Mouse (Mus musculus) embryonic facial prominence, embryonic 15.5 days (tissue): ENCODE results near the gene Ildr1. TPM values are rescaled to one million over a fixed set of nuclear protein-coding genes. Genes with fewer than 3 reads are reported as not detected.

Source experiments
- ATAC-seq: fragments of 200-750 bp; cut with Nextera tagmentation; 2 replicates; pipeline ENCODE4 v1.8.0; 2017; ENCODE audit warnings: low read depth, moderate TSS enrichment; ENCODE audit not compliant: insufficient number of reproducible peaks, low FRiP score, low TSS enrichment
- H3K27ac ChIP-seq: fragments of 300-500 bp; sonication (generic); replicated peaks from 2 replicates; pipeline ENCODE4 v1.5.1; 2015; ENCODE audit warnings: mild to moderate bottlenecking, inconsistent platforms
- H3K27me3 ChIP-seq: fragments of 300-500 bp; sonication (generic); 2 replicates; pipeline ENCODE4 v1.6.1; 2015; ENCODE audit warnings: inconsistent platforms
- H3K36me3 ChIP-seq: fragments of 300-500 bp; sonication (generic); 2 replicates; pipeline ENCODE4 v1.6.1; 2015; ENCODE audit warnings: mild to moderate bottlenecking, inconsistent platforms
- H3K4me1 ChIP-seq: fragments of 300-500 bp; sonication (generic); 2 replicates; pipeline ENCODE4 v1.6.1; 2015; ENCODE audit warnings: inconsistent platforms
- H3K4me2 ChIP-seq: fragments of 300-500 bp; sonication (generic); replicated peaks from 2 replicates; pipeline ENCODE4 v1.6.1; 2015; ENCODE audit warnings: mild to moderate bottlenecking, inconsistent platforms
- H3K4me3 ChIP-seq: fragments of 300-500 bp; sonication (generic); replicated peaks from 2 replicates; pipeline ENCODE4 v1.5.1; 2015; ENCODE audit warnings: mild to moderate bottlenecking, inconsistent platforms
- H3K9ac ChIP-seq: fragments of 300-500 bp; sonication (generic); 2 replicates; pipeline ENCODE4 v1.6.1; 2015; ENCODE audit warnings: inconsistent platforms
- H3K9me3 ChIP-seq: fragments of 300-500 bp; sonication (generic); replicated peaks from 2 replicates; pipeline ENCODE4 v1.6.1; 2016; ENCODE audit warnings: inconsistent platforms
- WGBS: fragments of 180-500 bp; shearing (Covaris S2); methylation state at CpG from one replicate; pipeline ENCODE4 v1.1.7; 2015; 5-methylcytosine and 5-hydroxymethylcytosine counted together
- polyA plus RNA-seq: library from polyadenylated mRNA; unstranded; fragments of >200 nt; fragmentation: Nextera tagmentation; extraction: Ambion mirVana; gene quantifications from 2 replicates; pipeline ENCODE4 v1.2.1, GENCODE M21; 2015

Gene Ildr1
- polyA plus RNA-seq, 1 experiment from 2014 or later = 7.0 TPM

DNA sequence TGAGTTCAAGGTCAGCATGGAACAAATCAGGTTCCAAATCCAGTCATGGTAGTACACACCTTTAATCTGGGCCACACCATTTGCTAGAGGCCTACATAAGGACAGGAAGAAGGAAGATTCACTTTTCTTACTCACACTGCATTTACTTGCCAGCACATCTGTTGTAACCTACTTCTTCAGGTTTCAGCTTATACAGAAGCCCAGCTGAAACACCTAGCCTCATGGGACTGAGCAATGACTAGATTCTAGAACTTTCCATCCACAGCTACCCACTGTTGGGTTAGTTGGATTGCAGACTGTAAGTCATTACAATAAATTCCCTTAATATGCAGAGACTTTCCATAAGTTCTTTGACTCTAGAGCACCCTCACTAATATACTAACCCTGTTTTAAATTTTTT is 38.8 kb downstream of the Ildr1 start:
- no peaks in the 10 kb centered on the region for H3K4me1 ChIP-seq
- no peaks in the 10 kb centered on the region for H3K27me3 ChIP-seq
- no peak for ATAC-seq
- H3K9me3 ChIP-seq = no peaks in the 10 kb centered on the region
- H3K36me3 ChIP-seq = no peaks in the 10 kb centered on the region
- no peak overlapping the region for H3K4me2 ChIP-seq
- H3K4me3 ChIP-seq = no peak overlapping the region
- H3K9ac ChIP-seq = no peak overlapping the region
- no peak overlapping the region for H3K27ac ChIP-seq

GRCm38 (mm10) chr16:36733827-36734226 is 40.0 kb downstream of the Ildr1 start:
- ATAC-seq = no peak
- H3K9me3 ChIP-seq = no peaks in the 10 kb centered on the region
- H3K4me1 ChIP-seq = no peaks in the 10 kb centered on the region
- WGBS = 26% methylated on average over 1 of the region's 1 CpGs
- no peaks in the 10 kb centered on the region for H3K27me3 ChIP-seq
- H3K4me2 ChIP-seq = no peak overlapping the region
- H3K36me3 ChIP-seq = no peaks in the 10 kb centered on the region
- H3K4me3 ChIP-seq = no peak overlapping the region
- H3K27ac ChIP-seq = no peak overlapping the region
- no peak overlapping the region for H3K9ac ChIP-seq

GRCm38 (mm10) chr16:36735421-36735820 is 41.6 kb downstream of the Ildr1 start:
- Histone ChIP-seq H3K4me3 (no peak overlapping the region), H3K4me2 (no peak overlapping the region), H3K27ac (no peak overlapping the region), H3K4me1 (no peaks in the 10 kb centered on the region), H3K9me3 (no peaks in the 10 kb centered on the region), H3K36me3 (no peaks in the 10 kb centered on the region), H3K9ac (no peak overlapping the region), H3K27me3 (no peaks in the 10 kb centered on the region)
- WGBS = 84% methylated on average over 3 of the region's 3 CpGs
- ATAC-seq = no peak

DNA sequence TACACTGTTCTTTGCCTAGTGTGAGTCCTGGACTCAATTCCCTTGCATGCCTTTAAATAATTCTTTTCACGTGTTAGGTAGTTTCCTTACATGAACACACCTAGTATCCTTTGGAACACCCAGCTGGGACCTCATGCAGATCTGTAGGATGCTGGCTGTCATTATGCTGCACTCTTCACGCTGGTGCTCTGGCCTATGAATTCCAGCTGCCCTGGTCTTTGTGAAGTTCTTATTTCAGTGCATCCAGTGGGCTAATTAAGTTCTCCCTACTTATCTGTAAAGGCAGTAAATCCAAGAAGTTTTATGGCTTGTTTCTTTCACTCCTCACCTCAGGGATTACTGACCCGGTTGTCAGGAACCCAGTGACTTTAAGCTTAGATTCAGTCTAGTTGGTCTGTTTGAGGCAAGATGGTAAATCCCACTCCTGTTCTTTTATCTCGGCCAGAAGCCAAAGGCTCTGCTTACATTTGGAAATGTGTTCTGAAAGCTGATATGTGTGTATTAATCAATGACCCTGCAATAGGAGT is 45.7 kb downstream of the Ildr1 start:
- H3K27ac ChIP-seq = no peak overlapping the region
- H3K4me1 ChIP-seq = no peaks in the 10 kb centered on the region
- no peaks in the 10 kb centered on the region for H3K9me3 ChIP-seq
- H3K9ac ChIP-seq = no peak overlapping the region
- 33% methylated on average over 4 of the region's 4 CpGs for WGBS
- no peak overlapping the region for H3K4me3 ChIP-seq
- no peaks in the 10 kb centered on the region for H3K36me3 ChIP-seq
- no peak overlapping the region for H3K4me2 ChIP-seq
- no peaks in the 10 kb centered on the region for H3K27me3 ChIP-seq
- no peak for ATAC-seq

DNA sequence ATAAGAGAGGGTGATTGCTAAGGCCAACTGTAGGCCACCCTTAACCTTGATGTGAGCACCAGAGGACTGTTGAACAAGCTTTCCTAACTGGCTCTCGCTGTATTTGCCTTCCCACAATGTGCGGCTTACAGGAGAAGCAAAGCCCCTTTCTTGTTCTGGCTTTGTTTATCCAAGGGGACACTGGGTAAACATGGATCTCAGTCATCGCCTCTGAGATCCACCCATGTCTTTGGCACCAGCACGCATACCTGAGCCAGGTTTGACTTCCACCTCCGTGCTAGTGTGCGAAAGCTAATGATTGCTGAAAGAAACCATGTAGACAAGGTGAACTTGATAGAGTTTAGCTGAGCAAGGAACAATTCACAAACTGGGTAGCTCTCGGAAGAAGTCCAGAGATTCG is 49.8 kb downstream of the Ildr1 start:
- no peaks in the 10 kb centered on the region for H3K4me1 ChIP-seq
- H3K9ac ChIP-seq = no peak overlapping the region
- no peaks in the 10 kb centered on the region for H3K9me3 ChIP-seq
- no peaks in the 10 kb centered on the region for H3K27me3 ChIP-seq
- no peak overlapping the region for H3K27ac ChIP-seq
- no peak overlapping the region for H3K4me2 ChIP-seq
- 88% methylated on average over 8 of the region's 8 CpGs for WGBS
- no peak for ATAC-seq
- no peaks in the 10 kb centered on the region for H3K36me3 ChIP-seq
- H3K4me3 ChIP-seq = no peak overlapping the region

- H3K4me3 ChIP-seq = no peak overlapping the region
- 71% methylated on average over 4 of the region's 4 CpGs for WGBS
- no peak for ATAC-seq
- H3K27ac ChIP-seq = no peak overlapping the region
- H3K4me2 ChIP-seq = no peak overlapping the region
- H3K9me3 ChIP-seq = no peaks in the 10 kb centered on the region
- no peaks in the 10 kb centered on the region for H3K36me3 ChIP-seq
- H3K27me3 ChIP-seq = no peaks in the 10 kb centered on the region
- H3K4me1 ChIP-seq = no peaks in the 10 kb centered on the region
- H3K9ac ChIP-seq = no peak overlapping the region
Measured at GRCm38 (mm10) chr16:36747068-36747467, 53.3 kb downstream of the Ildr1 start.

GRCm38 (mm10) chr16:36747767-36748166 is 54.0 kb downstream of the Ildr1 start:
- no peak overlapping the region for H3K9ac ChIP-seq
- H3K9me3 ChIP-seq = no peaks in the 10 kb centered on the region
- H3K27me3 ChIP-seq = no peaks in the 10 kb centered on the region
- H3K4me2 ChIP-seq = no peak overlapping the region
- no peaks in the 10 kb centered on the region for H3K4me1 ChIP-seq
- WGBS = 74% methylated on average over 2 of the region's 2 CpGs
- no peak for ATAC-seq
- H3K27ac ChIP-seq = no peak overlapping the region
- no peak overlapping the region for H3K4me3 ChIP-seq
- no peaks in the 10 kb centered on the region for H3K36me3 ChIP-seq

DNA sequence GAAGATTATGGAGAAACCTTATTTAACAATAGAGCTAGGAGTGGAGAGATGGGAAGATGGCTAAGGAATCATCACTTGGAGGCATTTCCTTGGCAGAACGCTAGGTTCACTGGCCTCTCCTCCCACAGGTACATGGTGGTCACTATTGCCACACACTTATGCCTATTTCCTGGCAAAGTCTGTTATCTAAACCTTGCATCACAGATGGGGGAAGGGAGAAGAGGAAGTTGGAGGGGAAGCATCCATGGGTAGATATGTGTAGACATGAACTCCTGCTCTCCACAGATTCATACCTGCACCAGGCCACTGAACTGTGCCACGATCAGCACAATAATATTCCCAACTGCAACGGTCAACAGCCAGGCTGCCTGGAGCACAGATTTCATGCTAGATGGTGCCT is 58.2 kb downstream of the Ildr1 start:
- no peak overlapping the region for H3K4me3 ChIP-seq
- no peaks in the 10 kb centered on the region for H3K27me3 ChIP-seq
- H3K9me3 ChIP-seq = no peaks in the 10 kb centered on the region
- no peaks in the 10 kb centered on the region for H3K4me1 ChIP-seq
- ATAC-seq = no peak
- no peak overlapping the region for H3K4me2 ChIP-seq
- H3K9ac ChIP-seq = no peak overlapping the region
- no peak overlapping the region for H3K27ac ChIP-seq
- 90% methylated on average over 3 of the region's 3 CpGs for WGBS
- H3K36me3 ChIP-seq = no peaks in the 10 kb centered on the region

- no peaks in the 10 kb centered on the region for H3K4me1 ChIP-seq
- no peak for ATAC-seq
- H3K4me3 ChIP-seq = no peak overlapping the region
- 84% methylated on average over 9 of the region's 13 CpGs for WGBS
- H3K27me3 ChIP-seq = no peaks in the 10 kb centered on the region
- no peak overlapping the region for H3K9ac ChIP-seq
- no peaks in the 10 kb centered on the region for H3K36me3 ChIP-seq
- H3K4me2 ChIP-seq = no peak overlapping the region
- H3K27ac ChIP-seq = no peak overlapping the region
- H3K9me3 ChIP-seq = no peaks in the 10 kb centered on the region
Measured at GRCm38 (mm10) chr16:36770191-36770771, 76.5 kb downstream of the Ildr1 start.

DNA sequence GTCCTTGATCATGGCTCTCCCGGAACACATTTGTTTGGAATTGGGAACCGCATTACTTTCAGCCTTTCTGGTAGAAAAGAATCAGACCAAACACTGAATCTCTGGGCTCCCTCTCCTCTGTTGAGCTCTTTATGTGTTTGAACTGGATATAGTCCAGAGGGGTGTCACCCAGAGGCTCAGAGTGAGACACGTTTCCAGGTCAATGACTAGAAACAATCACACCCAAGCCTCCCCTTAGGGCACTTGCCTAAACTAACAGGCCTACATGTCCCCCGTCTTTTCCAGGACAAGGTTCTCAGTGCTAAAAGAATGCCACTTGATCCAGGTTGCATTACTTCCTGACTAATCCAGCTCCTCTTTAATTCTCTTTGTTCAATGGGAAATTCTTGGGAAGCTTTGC is 77.1 kb downstream of the Ildr1 start:
- Histone ChIP-seq H3K36me3 (no peaks in the 10 kb centered on the region), H3K4me1 (no peaks in the 10 kb centered on the region), H3K9ac (no peak overlapping the region), H3K27me3 (no peaks in the 10 kb centered on the region), H3K4me2 (no peak overlapping the region), H3K27ac (no peak overlapping the region), H3K4me3 (no peak overlapping the region), H3K9me3 (no peaks in the 10 kb centered on the region)
- no peak for ATAC-seq
- WGBS = 52% methylated on average over 4 of the region's 4 CpGs

- 70% methylated on average over 2 of the region's 2 CpGs for WGBS
- H3K36me3 ChIP-seq = no peaks in the 10 kb centered on the region
- no peaks in the 10 kb centered on the region for H3K9me3 ChIP-seq
- H3K27ac ChIP-seq = no peak overlapping the region
- H3K27me3 ChIP-seq = no peaks in the 10 kb centered on the region
- H3K4me1 ChIP-seq = no peaks in the 10 kb centered on the region
- H3K4me2 ChIP-seq = no peak overlapping the region
- no peak overlapping the region for H3K4me3 ChIP-seq
- H3K9ac ChIP-seq = no peak overlapping the region
- no peak for ATAC-seq
Measured at GRCm38 (mm10) chr16:36771244-36771643, 77.5 kb downstream of the Ildr1 start.

- no peak overlapping the region for H3K27ac ChIP-seq
- no peaks in the 10 kb centered on the region for H3K9me3 ChIP-seq
- H3K4me1 ChIP-seq = no peaks in the 10 kb centered on the region
- H3K4me2 ChIP-seq = no peak overlapping the region
- H3K27me3 ChIP-seq = no peaks in the 10 kb centered on the region
- WGBS = 85% methylated on average over 3 of the region's 3 CpGs
- ATAC-seq = no peak
- H3K36me3 ChIP-seq = no peaks in the 10 kb centered on the region
- H3K9ac ChIP-seq = no peak overlapping the region
- no peak overlapping the region for H3K4me3 ChIP-seq
Measured at GRCm38 (mm10) chr16:36771703-36772102, 77.9 kb downstream of the Ildr1 start.
